Mouse (Mus musculus) testis, adult 2 months (tissue): ENCODE results near the gene Josd1.

ENCODE experiments used
- CTCF ChIP-seq: fragments of 200-500 bp; IDR thresholded peaks from 2 replicates; pipeline ENCODE4 v1.5.1; 2012; ENCODE audit warnings: low read depth, mild to moderate bottlenecking, inconsistent platforms, low read length, moderate library complexity; ENCODE audit not compliant: control insufficient read depth, insufficient read depth, insufficient replicate concordance
- POLR2A ChIP-seq: fragments of 200-500 bp; IDR thresholded peaks from 2 replicates; pipeline ENCODE4 v1.6.1; 2012; ENCODE audit warnings: low read depth, mild to moderate bottlenecking, inconsistent platforms, low read length, moderate library complexity; ENCODE audit not compliant: control insufficient read depth

DNA sequence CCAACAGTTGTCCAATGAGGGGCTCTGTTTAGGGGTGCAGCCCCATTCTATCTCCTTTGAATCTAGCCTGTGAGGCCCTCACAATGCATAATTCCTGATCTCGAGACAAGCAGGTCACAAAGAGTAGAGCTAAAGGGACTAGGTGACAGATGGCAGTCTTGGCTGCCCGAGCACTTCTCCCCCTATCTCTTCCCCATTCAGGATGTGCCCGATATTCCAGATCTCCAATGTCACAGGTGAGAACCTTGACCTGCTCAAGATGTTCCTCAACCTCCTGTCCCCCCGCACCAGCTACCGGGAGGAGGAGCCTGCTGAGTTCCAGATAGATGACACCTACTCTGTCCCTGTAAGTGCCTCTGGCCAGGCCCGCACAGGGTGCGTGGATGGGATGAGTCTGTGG lies 27.9 kb upstream of the Josd1 start:
- no peak for TF ChIP-seq CTCF
- no peak for TF ChIP-seq POLR2A
